Comparison of ENCODE assay signal across 8 mouse cellular contexts in genomic region chr16:78490245-78490644, GRCm38 (mm10).
DNase-seq lines count a peak whose midpoint lies in the region; ATAC-seq and TF ChIP-seq lines count a peak whose summit lies in the region.

No protein-coding gene starts in this region.

- WGBS in forebrain, embryonic 12.5 days, result 5% methylated on average over 12 of the region's 12 CpGs
- WGBS in hindbrain, embryonic 13.5 days, result 23% methylated on average over 12 of the region's 12 CpGs
- WGBS in midbrain, postnatal 0 days, result 5% methylated on average over 12 of the region's 12 CpGs

- peaks cover 11% of the 10 kb centered on the region for H3K4me1 ChIP-seq in forebrain, embryonic 12.5 days
- peaks cover 4% of the 10 kb centered on the region for H3K4me1 ChIP-seq in hindbrain, embryonic 13.5 days (replicated peaks)
- no peaks in the 10 kb centered on the region for H3K4me1 ChIP-seq in midbrain, postnatal 0 days (ENCODE audit: insufficient read depth, low read length)

- H3K27ac ChIP-seq in forebrain, embryonic 12.5 days, result no peak overlapping the region
- no peak overlapping the region for H3K27ac ChIP-seq in hindbrain, embryonic 13.5 days
- H3K27ac ChIP-seq in midbrain, postnatal 0 days (ENCODE audit: low read depth, low read length), result no peak overlapping the region

- no peaks in the 10 kb centered on the region for H3K27me3 ChIP-seq in forebrain, embryonic 12.5 days
- H3K27me3 ChIP-seq in hindbrain, embryonic 13.5 days, result no peaks in the 10 kb centered on the region
- H3K27me3 ChIP-seq in midbrain, postnatal 0 days (ENCODE audit: insufficient read depth, low read length), result no peaks in the 10 kb centered on the region

- TF ChIP-seq CTCF in midbrain, postnatal 0 days (IDR thresholded peaks at IDR 0.05), result no peak

- DNase-seq in gastrocnemius, postnatal 14 days, result peak; percentile 33
- no peak for DNase-seq in gastrocnemius, adult 8-10 months (ENCODE audit: low spot score in 2 of 2)
- DNase-seq in liver, result peak; percentile 46
- DNase-seq in midbrain, postnatal 0 days (ENCODE audit: low spot score), result no peak
- peak; percentile 82 for DNase-seq in thymus, postnatal 14 days
- DNase-seq in cerebellum, adult 9-10 months, result no peak

- ATAC-seq in forebrain, embryonic 12.5 days (ENCODE audit: low FRiP score), result no peak
- no peak for ATAC-seq in hindbrain, embryonic 13.5 days (ENCODE audit: low FRiP score)
- ATAC-seq in midbrain, postnatal 0 days (ENCODE audit: low FRiP score), result no peak

- peak overlapping the region; percentile 25 for H3K4me3 ChIP-seq in forebrain, embryonic 12.5 days (replicated peaks)
- H3K4me3 ChIP-seq in hindbrain, embryonic 13.5 days, result peak overlapping the region; percentile 5; the same call in 1 of the 2 replicates
- no peak overlapping the region for H3K4me3 ChIP-seq in midbrain, postnatal 0 days (ENCODE audit: low read depth, low read length)

- no peaks in the 10 kb centered on the region for H3K36me3 ChIP-seq in forebrain, embryonic 12.5 days (replicated peaks)
- H3K36me3 ChIP-seq in hindbrain, embryonic 13.5 days, result no peaks in the 10 kb centered on the region
- no peaks in the 10 kb centered on the region for H3K36me3 ChIP-seq in midbrain, postnatal 0 days (ENCODE audit: insufficient read depth, low read length)

- H3K9me3 ChIP-seq in forebrain, embryonic 12.5 days, result no peaks in the 10 kb centered on the region
- H3K9me3 ChIP-seq in hindbrain, embryonic 13.5 days, result no peaks in the 10 kb centered on the region
- H3K9me3 ChIP-seq in midbrain, postnatal 0 days (ENCODE audit: low read length), result no peaks in the 10 kb centered on the region

- intact Hi-C loops in gastrocnemius, postnatal 14 days (cut with DNase I; ENCODE audit: low total_unique reads), result no loop called here

- peak overlapping the region; percentile 49 for H3K4me2 ChIP-seq in forebrain, embryonic 12.5 days
- peak overlapping the region; percentile 41 for H3K4me2 ChIP-seq in hindbrain, embryonic 13.5 days
- H3K4me2 ChIP-seq in midbrain, postnatal 0 days (ENCODE audit: low read depth, low read length, poor library complexity, severe bottlenecking), result peak overlapping the region; percentile 38

- H3K9ac ChIP-seq in forebrain, embryonic 12.5 days, result no peak overlapping the region; the same call in 1 of the 2 replicates
- no peak overlapping the region for H3K9ac ChIP-seq in hindbrain, embryonic 13.5 days
- H3K9ac ChIP-seq in midbrain, postnatal 0 days (replicated peaks; ENCODE audit: low read length, poor library complexity, severe bottlenecking), result 0 out of 2 replicates have a peak overlapping the region, but pooled peaks have one; percentile 13

Comparison
In these comparisons a context has a peak if more than half of its experiments do, and no peak if none do; other contexts are left out.
1. DNase-seq: peak in gastrocnemius, postnatal 14 days (single experiment), liver (single experiment) and thymus, postnatal 14 days (single experiment); none in gastrocnemius, adult 8-10 months (0 of 2), midbrain, postnatal 0 days (single experiment) and cerebellum, adult 9-10 months (single experiment).
2. Peak in every context shown above with its lines, with median percentiles within 50 percentile points of each other: H3K4me2 ChIP-seq.